Mouse (Mus musculus): Measurements from ENCODE around the gene Tbata. TPM values are rescaled to one million over a fixed set of nuclear protein-coding genes. Genes with fewer than 3 reads are reported as not detected.

Gene Tbata
- polyA plus RNA-seq, 1 experiment from 2014 or later = not detected

DNA sequence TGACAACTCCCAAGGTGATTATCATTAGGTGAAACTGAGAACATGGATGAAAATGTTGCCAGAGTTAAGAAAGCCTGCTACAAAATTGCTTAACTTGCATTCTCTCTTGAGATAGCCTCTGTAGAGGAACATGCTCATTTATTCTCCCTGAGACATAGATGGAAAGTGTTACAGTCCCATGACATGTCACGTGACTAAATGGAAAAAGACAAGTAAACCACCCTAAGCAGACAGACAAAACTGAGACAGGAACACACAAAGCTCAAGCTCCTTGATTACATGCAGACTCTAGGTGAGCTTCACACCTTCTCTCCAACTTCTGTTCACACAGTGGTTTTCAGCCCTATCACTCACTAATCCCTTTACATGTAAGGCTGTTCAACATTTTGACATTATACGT is 28.4 kb upstream of the Tbata start:
- H3K9ac ChIP-seq (replicated peaks; ENCODE audit: low read length) = no peak overlapping the region
- H3K4me1 ChIP-seq (ENCODE audit: control insufficient read depth, insufficient read depth, low read length) = no peaks in the 10 kb centered on the region
- ATAC-seq (replicated peaks; ENCODE audit: insufficient number of reproducible peaks, low FRiP score, low TSS enrichment, low read depth) (no peak), DNase-seq (ENCODE audit: low spot score) (no peak)
- no peaks in the 10 kb centered on the region for H3K27me3 ChIP-seq (ENCODE audit: control insufficient read depth, insufficient read depth, low read length)
- H3K9me3 ChIP-seq (replicated peaks; ENCODE audit: control insufficient read depth, low read length) = no peaks in the 10 kb centered on the region
- no peak overlapping the region for H3K27ac ChIP-seq (replicated peaks; ENCODE audit: low read depth, low read length)
- no peaks in the 10 kb centered on the region for H3K36me3 ChIP-seq (replicated peaks; ENCODE audit: control insufficient read depth, insufficient read depth, low read depth, low read length)
- 91% methylated on average over 2 of the region's 2 CpGs for WGBS
- H3K4me2 ChIP-seq (ENCODE audit: low read depth, low read length) = no peak overlapping the region
- no peak overlapping the region for H3K4me3 ChIP-seq (ENCODE audit: low read depth, low read length)

GRCm38 (mm10) chr10:61145766-61146118 is 26.0 kb upstream of the Tbata start:
- peak overlapping the region; percentile 90 for H3K4me3 ChIP-seq (ENCODE audit: low read depth, low read length)
- peak overlapping the region; percentile 93 for H3K4me2 ChIP-seq (ENCODE audit: low read depth, low read length)
- 0% methylated on average over 3 of the region's 3 CpGs for WGBS
- H3K9ac ChIP-seq (replicated peaks; ENCODE audit: low read length) = peak overlapping the region; percentile 89
- ATAC-seq (replicated peaks; ENCODE audit: insufficient number of reproducible peaks, low FRiP score, low TSS enrichment, low read depth) (no peak), DNase-seq (ENCODE audit: low spot score) (peak; percentile 36)
- peak overlapping the region; percentile 89 for H3K27ac ChIP-seq (replicated peaks; ENCODE audit: low read depth, low read length)
- H3K4me1 ChIP-seq (ENCODE audit: control insufficient read depth, insufficient read depth, low read length) = no peaks in the 10 kb centered on the region
- no peaks in the 10 kb centered on the region for H3K9me3 ChIP-seq (replicated peaks; ENCODE audit: control insufficient read depth, low read length)
- H3K27me3 ChIP-seq (ENCODE audit: control insufficient read depth, insufficient read depth, low read length) = no peaks in the 10 kb centered on the region
- no peaks in the 10 kb centered on the region for H3K36me3 ChIP-seq (replicated peaks; ENCODE audit: control insufficient read depth, insufficient read depth, low read depth, low read length)

DNA sequence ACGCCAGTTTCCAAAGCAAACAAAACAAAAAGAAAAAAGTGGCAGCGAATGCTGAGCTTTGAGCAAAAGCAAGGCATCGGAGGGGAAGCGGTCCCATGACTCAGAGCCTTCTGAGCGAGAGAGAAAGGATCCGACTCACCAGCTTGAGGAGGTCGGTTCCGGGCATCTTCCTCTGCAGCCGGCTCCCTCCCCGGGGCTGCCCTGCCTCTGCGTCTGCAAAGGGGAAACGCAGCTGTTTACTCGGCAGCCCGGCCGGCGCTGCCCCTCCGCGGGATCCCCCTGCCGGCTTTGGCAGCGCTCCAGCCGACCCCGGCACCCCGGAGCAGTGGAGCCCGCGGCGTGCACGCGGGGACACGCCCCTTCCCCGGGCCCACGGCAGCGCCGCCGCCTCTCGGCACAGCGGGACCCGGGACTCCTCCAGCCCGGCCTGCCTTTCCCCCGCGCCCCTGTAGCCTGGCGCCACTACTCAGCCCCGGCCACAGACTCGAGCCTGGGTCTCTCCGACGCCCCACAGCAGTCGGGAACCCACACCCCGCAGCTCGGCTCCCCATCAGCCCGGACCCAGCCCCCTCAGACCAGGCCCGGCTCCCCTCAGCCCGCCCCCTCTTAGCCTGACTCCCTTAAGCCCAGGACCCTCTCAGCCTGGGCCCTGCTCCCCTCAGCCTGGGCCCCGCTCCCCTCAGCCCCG is 25.5 kb upstream of the Tbata start:
- under 1% methylated on average over 46 of the region's 53 CpGs for WGBS
- peak; percentile 88 for ATAC-seq (replicated peaks; ENCODE audit: insufficient number of reproducible peaks, low FRiP score, low TSS enrichment, low read depth)
- Histone ChIP-seq H3K4me3 (ENCODE audit: low read depth, low read length) (peak overlapping the region; percentile 90), H3K27me3 (ENCODE audit: control insufficient read depth, insufficient read depth, low read length) (no peaks in the 10 kb centered on the region), H3K9me3 (replicated peaks; ENCODE audit: control insufficient read depth, low read length) (no peaks in the 10 kb centered on the region), H3K36me3 (replicated peaks; ENCODE audit: control insufficient read depth, insufficient read depth, low read depth, low read length) (no peaks in the 10 kb centered on the region), H3K27ac (replicated peaks; ENCODE audit: low read depth, low read length) (peak overlapping the region; percentile 89), H3K4me1 (ENCODE audit: control insufficient read depth, insufficient read depth, low read length) (no peaks in the 10 kb centered on the region), H3K9ac (replicated peaks; ENCODE audit: low read length) (peak overlapping the region; percentile 89), H3K4me2 (ENCODE audit: low read depth, low read length) (peak overlapping the region; percentile 93)
- peak; percentile 70 for DNase-seq (ENCODE audit: low spot score)

DNA sequence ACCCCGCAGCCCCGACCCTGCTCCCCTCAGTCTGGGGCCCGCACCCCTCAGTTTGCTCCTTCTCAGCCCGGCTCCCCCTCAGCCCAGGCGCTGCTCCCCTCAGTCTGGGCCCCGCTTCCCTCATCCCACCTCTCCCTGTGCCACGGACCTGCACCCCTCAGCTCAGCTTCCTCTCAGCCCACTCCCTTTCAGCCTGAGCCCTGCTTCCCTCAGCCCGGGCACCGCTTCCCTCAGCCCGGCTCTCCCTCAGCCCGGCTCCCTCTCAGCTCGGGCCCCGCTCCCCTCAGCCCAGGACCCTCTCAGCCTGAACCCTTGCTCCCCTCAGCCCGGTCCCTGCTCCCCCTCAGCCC is 25.0 kb upstream of the Tbata start:
- DNase-seq (ENCODE audit: low spot score) (no peak), ATAC-seq (replicated peaks; ENCODE audit: insufficient number of reproducible peaks, low FRiP score, low TSS enrichment, low read depth) (no peak; the same call in 1 of the 2 replicates)
- Histone ChIP-seq H3K27me3 (ENCODE audit: control insufficient read depth, insufficient read depth, low read length) (no peaks in the 10 kb centered on the region), H3K4me3 (ENCODE audit: low read depth, low read length) (peak overlapping the region; percentile 90), H3K4me1 (ENCODE audit: control insufficient read depth, insufficient read depth, low read length) (no peaks in the 10 kb centered on the region), H3K36me3 (replicated peaks; ENCODE audit: control insufficient read depth, insufficient read depth, low read depth, low read length) (no peaks in the 10 kb centered on the region), H3K9me3 (replicated peaks; ENCODE audit: control insufficient read depth, low read length) (no peaks in the 10 kb centered on the region), H3K9ac (replicated peaks; ENCODE audit: low read length) (peak overlapping the region; percentile 89), H3K4me2 (ENCODE audit: low read depth, low read length) (peak overlapping the region; percentile 93), H3K27ac (replicated peaks; ENCODE audit: low read depth, low read length) (peak overlapping the region; percentile 89)
- 0% methylated on average over 11 of the region's 14 CpGs for WGBS

GRCm38 (mm10) chr10:61147157-61148040 is 24.4 kb upstream of the Tbata start, which contains the start of gene Sgpl1:
TSS of gene Sgpl1 (minus strand) at chr10:61147703.
- peak; percentile 96 for DNase-seq (ENCODE audit: low spot score)
- Histone ChIP-seq H3K4me2 (ENCODE audit: low read depth, low read length) (peak within 1 kb of the TSS; percentile 93), H3K4me3 (ENCODE audit: low read depth, low read length) (peak within 1 kb of the TSS; percentile 90), H3K4me1 (ENCODE audit: control insufficient read depth, insufficient read depth, low read length) (no peaks in the 10 kb centered on the region), H3K36me3 (replicated peaks; ENCODE audit: control insufficient read depth, insufficient read depth, low read depth, low read length) (no peaks in the 10 kb centered on the region), H3K27me3 (ENCODE audit: control insufficient read depth, insufficient read depth, low read length) (no peaks in the 10 kb centered on the region), H3K27ac (replicated peaks; ENCODE audit: low read depth, low read length) (peak within 1 kb of the TSS; percentile 89), H3K9me3 (replicated peaks; ENCODE audit: control insufficient read depth, low read length) (no peaks in the 10 kb centered on the region), H3K9ac (replicated peaks; ENCODE audit: low read length) (peak within 1 kb of the TSS; percentile 89)
- WGBS = under 1% methylated on average over 79 of the region's 82 CpGs
- peak; percentile 82 for ATAC-seq (replicated peaks; ENCODE audit: insufficient number of reproducible peaks, low FRiP score, low TSS enrichment, low read depth)

DNA sequence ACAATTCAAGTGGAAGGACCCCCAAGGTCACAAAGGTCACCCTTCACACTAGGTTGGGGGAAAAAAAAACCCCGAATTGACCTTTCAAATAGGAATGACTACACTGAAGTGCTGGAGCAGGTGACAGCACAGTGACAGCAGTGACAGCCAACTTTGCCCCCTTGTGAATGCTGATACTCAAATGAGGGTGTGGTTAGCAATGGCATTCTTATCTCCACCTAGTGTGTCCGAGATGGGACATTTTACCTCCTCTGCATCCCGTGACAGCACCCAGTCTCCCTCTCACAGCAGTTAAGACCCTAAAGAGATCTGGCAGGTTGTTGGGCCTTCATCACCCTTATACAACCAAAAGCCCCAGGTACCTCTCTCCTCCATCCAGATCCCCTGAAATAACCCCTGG is 22.3 kb upstream of the Tbata start:
- Histone ChIP-seq H3K27ac (replicated peaks; ENCODE audit: low read depth, low read length) (no peak overlapping the region), H3K27me3 (ENCODE audit: control insufficient read depth, insufficient read depth, low read length) (no peaks in the 10 kb centered on the region), H3K36me3 (replicated peaks; ENCODE audit: control insufficient read depth, insufficient read depth, low read depth, low read length) (no peaks in the 10 kb centered on the region), H3K4me3 (ENCODE audit: low read depth, low read length) (no peak overlapping the region), H3K9ac (replicated peaks; ENCODE audit: low read length) (no peak overlapping the region), H3K4me2 (ENCODE audit: low read depth, low read length) (no peak overlapping the region), H3K4me1 (ENCODE audit: control insufficient read depth, insufficient read depth, low read length) (no peaks in the 10 kb centered on the region), H3K9me3 (replicated peaks; ENCODE audit: control insufficient read depth, low read length) (no peaks in the 10 kb centered on the region)
- ATAC-seq (replicated peaks; ENCODE audit: insufficient number of reproducible peaks, low FRiP score, low TSS enrichment, low read depth) = no peak
- DNase-seq (ENCODE audit: low spot score) = no peak
- 83% methylated on average over 3 of the region's 3 CpGs for WGBS

GRCm38 (mm10) chr10:61150616-61151015 is 21.1 kb upstream of the Tbata start:
- no peak overlapping the region for H3K4me2 ChIP-seq (ENCODE audit: low read depth, low read length)
- no peaks in the 10 kb centered on the region for H3K4me1 ChIP-seq (ENCODE audit: control insufficient read depth, insufficient read depth, low read length)
- no peak overlapping the region for H3K9ac ChIP-seq (replicated peaks; ENCODE audit: low read length)
- H3K9me3 ChIP-seq (replicated peaks; ENCODE audit: control insufficient read depth, low read length) = no peaks in the 10 kb centered on the region
- no peak overlapping the region for H3K27ac ChIP-seq (replicated peaks; ENCODE audit: low read depth, low read length)
- H3K27me3 ChIP-seq (ENCODE audit: control insufficient read depth, insufficient read depth, low read length) = no peaks in the 10 kb centered on the region
- ATAC-seq (replicated peaks; ENCODE audit: insufficient number of reproducible peaks, low FRiP score, low TSS enrichment, low read depth) (no peak), DNase-seq (ENCODE audit: low spot score) (peak; percentile 54)
- H3K4me3 ChIP-seq (ENCODE audit: low read depth, low read length) = no peak overlapping the region
- H3K36me3 ChIP-seq (replicated peaks; ENCODE audit: control insufficient read depth, insufficient read depth, low read depth, low read length) = no peaks in the 10 kb centered on the region
- 68% methylated on average over 6 of the region's 6 CpGs for WGBS

DNA sequence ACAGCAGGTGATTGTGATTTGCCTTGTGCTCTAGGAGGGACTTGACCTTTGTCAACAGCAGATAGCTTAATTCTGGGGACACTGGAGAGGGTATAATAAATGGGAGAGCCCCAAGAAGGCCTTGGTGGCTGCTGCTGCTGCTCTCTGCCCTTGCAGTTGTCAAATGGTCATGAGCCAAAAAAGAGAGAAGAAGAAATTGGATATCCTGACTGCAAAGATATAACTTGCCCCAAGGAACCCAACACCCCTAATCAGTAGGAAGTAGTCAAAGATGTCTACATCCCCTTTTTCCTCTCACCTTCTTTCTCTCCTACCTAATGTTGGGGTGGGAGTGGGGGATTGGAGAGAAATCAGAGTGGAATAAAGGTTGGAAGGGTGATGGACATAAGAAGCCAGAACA is 19.6 kb upstream of the Tbata start:
- no peak for DNase-seq (ENCODE audit: low spot score)
- Histone ChIP-seq H3K27me3 (ENCODE audit: control insufficient read depth, insufficient read depth, low read length) (no peaks in the 10 kb centered on the region), H3K4me1 (ENCODE audit: control insufficient read depth, insufficient read depth, low read length) (no peaks in the 10 kb centered on the region), H3K27ac (replicated peaks; ENCODE audit: low read depth, low read length) (no peak overlapping the region), H3K4me3 (ENCODE audit: low read depth, low read length) (no peak overlapping the region), H3K4me2 (ENCODE audit: low read depth, low read length) (no peak overlapping the region), H3K36me3 (replicated peaks; ENCODE audit: control insufficient read depth, insufficient read depth, low read depth, low read length) (no peaks in the 10 kb centered on the region), H3K9me3 (replicated peaks; ENCODE audit: control insufficient read depth, low read length) (no peaks in the 10 kb centered on the region), H3K9ac (replicated peaks; ENCODE audit: low read length) (no peak overlapping the region)
- ATAC-seq (replicated peaks; ENCODE audit: insufficient number of reproducible peaks, low FRiP score, low TSS enrichment, low read depth) = no peak

Measured in embryonic facial prominence, embryonic 11.5 days (tissue).